Mouse (Mus musculus) layer of hippocampus, adult 8-10 months (tissue): ENCODE measurements around the gene Uck1. TPM values are rescaled to one million over a fixed set of nuclear protein-coding genes. Genes with fewer than 3 reads are reported as not detected.
A peak's percentile ranks its signal among the peaks of the same experiment; 100 is the strongest.

Experiments used
- DNase-seq, 2 experiments: peaks; one replicate each; pipeline ENCODE4 v3.0.0; 2022; ENCODE audit warnings: low spot score in 2 of 2
- total RNA-seq, 4 experiments: library from RNA; stranded (reverse); gene quantifications; 2 replicates each; pipeline ENCODE4 v1.2.4; 2022

Gene Uck1
- total RNA-seq, 4 experiments from 2014 or later: 48.6 to 60.0 (median 54.5) TPM

GRCm38 (mm10) chr2:32260635-32261034, 676 bp upstream of the Uck1 start:
- DNase-seq: no peak

DNA sequence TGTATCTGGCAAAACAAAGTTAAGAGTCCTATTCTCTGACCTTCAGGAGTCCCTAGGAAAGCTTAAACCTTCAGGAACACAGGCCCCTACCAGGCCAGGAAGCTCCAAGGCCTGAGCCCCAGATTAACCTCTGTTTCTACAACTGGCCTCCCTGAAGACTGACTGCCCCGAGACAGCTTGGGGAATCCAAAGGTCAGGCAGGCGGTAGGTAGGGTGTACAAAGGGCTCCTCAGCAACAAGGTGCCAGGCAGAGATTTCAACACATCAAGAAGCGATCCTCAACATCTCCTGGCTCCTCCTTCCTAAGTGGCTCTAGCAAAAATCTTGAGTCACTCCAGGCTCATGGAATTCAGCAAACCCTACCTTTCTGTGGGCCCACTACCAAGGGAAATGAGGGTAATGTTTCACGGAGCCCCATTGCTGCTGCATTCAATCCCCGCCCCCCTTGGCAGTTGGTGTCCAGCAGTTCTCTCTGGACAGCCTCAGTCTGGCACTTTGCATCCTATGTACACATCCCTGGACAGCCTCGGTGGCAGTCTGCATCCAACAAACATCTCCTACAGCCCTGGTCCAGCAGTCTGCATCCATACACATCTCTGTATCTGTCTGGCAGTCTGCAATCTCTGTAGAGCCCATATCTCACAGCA, 949 bp downstream of the Uck1 start:
- DNase-seq: no peak

- no peak for DNase-seq
Measured at GRCm38 (mm10) chr2:32256273-32256672, 3.7 kb downstream of the Uck1 start.

- DNase-seq: no peak
Measured at GRCm38 (mm10) chr2:32254563-32254962, 5.4 kb downstream of the Uck1 start.

DNA sequence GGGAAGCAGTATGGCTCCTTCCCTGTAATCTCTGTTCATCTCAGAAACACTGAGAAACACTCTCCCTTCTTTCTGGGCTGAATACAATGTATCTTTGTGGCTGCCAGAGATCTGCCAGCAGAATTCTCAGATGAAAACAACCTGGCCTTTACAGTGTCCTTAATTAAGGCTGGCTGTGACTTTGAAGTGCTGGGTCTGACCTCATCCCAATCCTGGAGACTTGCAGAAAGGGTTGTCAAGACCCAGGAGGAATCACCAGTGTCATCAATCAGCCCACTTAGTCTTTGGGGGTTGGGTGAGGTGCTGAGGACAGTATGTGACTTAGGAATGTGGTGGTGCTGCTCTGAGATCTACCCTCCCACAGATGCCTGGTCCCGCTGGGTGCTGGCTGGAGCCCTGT, 6.6 kb downstream of the Uck1 start:
- no peak for DNase-seq

DNA sequence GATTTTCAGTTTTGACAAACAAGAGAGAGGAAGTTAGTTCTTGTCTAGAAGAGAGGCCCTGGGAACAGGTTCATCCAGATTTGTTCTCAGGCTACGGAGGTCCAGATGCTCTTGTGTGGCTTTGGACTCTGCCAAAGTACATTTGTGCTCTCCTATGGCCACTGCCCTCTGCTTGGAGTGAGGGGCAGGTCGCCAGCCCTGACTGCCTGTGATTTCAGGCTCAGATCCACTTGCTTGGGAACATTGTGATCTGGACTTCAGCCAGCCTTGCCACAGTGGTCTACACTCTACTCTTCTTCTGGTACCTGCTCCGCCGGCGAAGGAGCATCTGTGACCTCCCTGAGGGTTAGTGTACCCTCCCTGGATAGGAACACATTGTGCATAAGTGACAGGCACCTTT, 7.3 kb downstream of the Uck1 start:
- DNase-seq: no peak

GRCm38 (mm10) chr2:32251791-32252527, 8.0 kb downstream of the Uck1 start:
- DNase-seq: no peak

DNA sequence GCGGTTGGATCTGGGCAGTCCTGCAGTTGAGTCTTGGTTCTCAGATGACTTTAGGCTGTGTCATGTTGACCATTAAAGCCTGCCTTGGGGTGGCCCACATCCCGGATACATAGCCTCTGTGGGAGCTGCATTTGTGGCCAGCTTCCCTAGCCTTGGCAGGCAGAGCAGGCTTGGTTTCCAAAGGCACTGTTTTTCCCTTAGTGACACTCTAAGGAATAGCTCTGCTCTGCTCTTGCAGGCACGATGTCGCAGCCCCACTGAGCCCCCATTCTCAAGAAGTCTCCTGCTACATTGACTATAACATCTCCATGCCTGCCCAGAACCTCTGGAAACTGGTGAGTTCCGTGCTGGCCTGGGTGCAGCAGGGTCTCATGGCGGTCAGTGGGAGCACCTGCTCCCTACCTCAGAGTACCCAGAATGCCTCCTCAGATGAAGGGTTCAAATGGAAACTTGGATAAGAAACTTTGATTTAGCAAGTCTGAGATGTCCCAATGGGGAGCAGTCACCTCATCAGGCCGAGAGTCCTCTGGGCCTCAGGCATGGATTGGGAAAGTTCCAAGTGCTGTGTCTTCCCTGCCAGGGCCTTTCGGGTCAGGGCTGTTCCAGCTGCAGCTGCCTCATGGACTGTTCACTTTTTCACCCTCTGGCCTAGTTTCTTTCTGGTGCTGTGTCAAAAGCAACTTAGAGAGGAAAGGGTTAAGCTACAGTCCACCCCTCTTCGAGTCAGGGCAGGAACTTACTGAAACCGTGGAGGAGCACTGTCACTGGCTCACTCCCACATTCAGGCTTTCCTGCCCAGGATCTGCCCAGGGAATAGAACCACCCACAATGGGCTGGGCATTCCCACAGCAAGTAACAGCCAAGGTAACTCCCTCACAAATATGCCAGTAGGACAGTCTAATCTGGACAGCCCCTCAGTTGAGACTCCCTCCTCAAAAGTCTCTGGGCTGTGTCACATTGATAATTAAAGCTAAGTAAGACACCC, 11.3 kb downstream of the Uck1 start:
- DNase-seq: no peak

DNA sequence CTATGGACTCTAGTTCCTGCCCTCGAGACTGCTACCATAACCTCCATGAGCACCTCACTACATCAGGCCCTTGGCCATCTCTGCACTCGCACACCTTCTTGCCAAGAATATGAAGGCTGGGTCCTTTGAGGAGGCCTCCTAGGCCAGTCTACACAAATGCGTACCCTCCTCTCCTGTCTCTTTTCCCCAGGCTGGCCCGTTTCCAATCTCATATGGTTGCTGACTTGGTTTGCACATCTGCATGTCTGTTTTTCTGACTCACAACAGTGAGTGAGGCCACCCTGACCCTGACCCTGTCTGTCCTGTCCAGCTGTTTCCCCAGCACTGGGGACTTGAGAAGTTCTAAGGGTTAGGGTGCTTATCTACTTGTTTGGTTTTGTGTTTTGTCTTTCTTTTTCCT, 13.2 kb downstream of the Uck1 start:
- no peak for DNase-seq

DNA sequence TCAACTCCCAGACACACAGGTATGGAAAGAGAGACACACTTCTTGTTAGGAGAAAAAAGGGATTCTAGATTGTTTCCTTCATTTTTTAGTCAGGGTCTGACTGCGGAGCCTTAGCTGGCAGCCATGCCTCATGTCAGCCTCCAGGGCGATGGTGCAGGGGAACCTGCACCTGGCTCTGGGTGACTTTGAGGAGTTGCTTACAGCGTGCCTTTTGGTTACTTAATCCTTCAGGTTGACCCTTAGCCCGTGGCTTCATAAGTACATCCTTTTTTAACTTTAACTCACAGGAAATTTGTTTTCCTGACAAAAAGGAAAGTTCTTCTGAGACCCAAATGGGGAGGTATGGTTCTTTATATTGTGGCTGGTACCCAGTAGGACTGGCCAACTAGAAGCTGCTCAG, 17.0 kb downstream of the Uck1 start:
- DNase-seq: no peak

DNA sequence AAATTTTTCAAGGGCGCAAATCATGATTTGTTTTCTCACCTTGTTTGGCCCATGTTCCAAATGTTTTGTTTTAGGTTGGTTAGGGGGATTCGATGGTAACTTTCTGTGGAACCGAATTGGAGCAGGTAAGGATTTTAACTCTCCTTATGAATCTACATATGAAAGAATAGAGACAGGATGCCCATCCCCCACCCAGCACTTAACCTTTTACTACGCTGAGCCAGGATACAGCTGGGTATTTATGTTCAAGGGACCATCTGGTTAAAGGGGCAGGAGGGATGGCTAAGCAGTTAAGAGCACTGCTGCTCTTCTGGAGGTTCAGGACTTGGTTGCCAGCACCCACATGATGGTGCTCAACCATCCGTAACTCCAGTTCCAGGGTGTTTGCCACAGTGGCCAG, 19.4 kb downstream of the Uck1 start:
- no peak for DNase-seq

DNA sequence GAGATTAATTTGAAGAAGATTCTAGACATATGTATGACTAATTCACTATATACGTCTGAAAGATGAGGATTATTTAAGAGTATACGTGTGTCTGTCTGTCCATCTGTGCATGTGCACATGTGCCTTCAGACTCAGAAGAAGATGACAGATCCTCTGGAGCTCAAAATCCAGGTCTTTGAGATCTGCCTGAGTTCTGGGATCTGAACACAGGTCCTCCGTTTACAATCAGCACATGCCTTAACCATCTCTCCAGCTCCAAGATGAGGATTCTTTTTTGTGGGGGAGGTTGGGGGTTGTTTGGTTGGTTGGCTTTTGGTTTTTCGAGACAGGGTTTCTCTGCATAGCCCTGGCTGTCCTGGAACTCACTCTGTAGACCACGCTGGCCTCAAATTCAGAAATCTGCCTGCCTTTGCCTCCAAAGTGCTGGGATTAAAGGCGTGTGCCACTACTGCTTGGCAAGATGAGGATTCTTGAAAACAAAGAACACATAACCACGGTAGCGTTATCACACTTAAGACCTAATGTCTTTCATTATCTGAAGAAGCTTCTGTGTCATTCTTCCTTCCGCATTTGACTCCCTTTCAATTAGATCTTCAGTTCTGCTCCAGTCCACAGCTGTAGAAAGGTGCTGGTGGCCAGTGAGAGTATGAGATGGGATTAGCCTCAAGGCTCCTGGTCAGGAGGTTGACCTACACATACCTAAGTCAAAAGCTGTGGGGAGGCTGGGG, 21.1 kb downstream of the Uck1 start:
- no peak for DNase-seq

DNA sequence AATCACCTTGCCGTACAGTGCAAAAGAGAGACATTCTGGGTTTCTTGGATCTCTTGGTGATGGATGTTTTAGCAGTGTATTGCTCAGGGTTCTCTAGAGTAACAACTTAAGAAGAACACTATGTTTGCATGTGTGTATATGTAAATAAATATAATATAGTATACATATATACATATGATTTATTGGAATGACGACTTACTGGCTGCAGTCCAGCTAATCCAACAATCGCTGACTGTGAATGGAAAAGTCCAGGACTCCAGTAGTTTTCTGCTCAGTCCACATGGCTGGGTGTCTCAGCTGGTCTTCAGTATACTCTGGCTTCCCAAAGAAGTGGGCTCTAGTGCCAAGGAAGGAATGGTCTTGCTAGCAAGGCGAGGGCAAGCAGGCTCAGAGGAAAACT, 22.4 kb downstream of the Uck1 start:
- no peak for DNase-seq

DNA sequence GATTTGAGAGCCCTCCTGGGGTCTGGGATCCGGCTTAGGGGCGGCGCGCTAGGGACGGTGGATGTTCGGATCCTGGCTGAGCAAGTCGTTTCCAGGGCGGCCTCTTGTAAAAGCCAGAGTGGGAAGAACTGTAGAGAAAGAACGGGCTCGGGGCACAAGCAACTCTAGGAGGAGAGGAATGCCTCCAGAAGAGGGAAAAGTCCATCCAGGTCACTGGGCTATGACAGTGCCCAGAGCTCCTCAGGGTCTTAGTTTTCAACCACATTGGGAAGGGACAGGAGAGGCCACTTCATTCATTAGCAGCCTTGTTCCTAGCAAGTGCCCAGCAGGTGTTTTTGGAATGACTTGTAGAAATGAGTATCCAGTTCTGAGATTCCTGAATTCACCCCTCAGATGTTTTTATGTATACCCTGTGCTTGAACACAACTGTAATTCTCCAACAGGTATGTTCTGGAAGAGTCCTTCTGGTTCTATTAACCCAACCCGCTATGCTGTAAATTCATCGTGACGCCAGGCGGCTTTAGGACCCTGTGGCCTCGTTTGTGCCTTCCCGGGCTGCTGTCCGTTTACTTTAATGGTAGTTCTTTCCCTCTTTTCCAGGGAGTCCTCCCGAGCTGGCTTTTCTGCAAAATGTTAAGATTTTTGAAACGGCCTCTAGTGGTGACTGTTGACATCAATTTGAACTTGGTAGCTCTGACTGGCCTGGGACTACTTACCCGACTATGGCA, 23.0 kb downstream of the Uck1 start:
- DNase-seq: peak in 1 of 2 experiments; percentile 44

DNA sequence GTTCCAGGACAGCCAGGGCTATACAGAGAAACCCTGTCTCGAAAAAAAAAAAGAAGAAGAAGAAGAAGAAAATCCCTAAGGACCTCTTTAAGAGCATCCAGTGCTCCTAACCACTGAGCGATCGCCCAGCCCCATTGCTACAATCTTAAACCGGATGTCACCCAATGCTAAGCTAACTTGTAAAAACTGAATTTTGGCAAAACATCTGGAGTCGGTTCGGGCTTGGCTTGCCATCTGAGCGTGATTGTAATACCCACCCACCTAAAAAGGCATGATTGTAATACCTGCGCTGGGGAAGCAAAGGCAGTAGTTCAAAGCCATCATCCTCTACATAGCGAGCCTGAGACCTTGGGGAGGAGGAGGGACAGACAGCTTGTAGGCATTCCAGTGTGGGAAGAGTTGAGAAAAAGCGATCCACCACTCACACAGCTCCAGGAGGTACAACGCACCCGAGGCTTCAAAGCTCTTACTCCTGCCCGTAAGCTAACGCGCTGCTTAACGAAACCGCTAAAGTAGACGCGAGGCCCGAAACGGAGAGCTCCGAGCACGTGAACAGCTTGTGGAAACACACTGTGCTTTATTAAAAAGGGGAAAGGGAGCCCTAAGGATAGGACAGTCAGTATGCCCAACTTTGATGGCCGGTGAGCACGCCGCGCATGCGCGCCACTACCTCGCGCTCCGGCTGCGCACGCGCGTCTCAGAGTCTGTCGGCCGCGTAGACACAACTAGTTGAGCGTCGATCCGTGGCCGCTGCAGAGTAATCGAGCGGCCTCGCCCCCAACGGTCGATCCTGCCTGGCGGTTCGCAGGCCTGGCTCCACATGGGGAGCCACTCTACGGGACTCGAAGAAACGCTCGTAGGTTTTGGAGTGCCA, 23.8 kb downstream of the Uck1 start, which contains the start of gene Pomt1:
TSS of gene Pomt1 (plus strand) at position 705 of the 874 bp plus-strand sequence.
- peak; percentile 84 to 94 for DNase-seq

DNA sequence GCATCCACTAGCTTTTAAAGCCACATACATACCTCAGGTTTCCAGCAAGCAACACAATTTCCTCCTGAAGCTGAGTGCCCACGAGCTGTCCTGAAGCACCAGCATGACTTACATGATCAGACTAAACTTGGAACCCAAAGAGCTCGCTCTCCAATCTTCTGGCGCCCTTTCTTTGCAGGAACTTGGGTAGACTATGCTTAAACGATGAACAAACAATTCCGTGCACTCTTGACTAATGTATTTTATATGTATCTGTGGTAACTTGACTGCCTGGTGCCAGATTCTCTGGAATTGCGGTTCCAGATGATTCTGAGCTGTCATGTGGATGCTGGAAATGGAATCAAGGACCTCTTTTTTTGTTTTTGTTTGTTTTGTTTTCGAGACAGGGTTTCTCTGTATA, 24.5 kb downstream of the Uck1 start:
- DNase-seq: no peak

DNA sequence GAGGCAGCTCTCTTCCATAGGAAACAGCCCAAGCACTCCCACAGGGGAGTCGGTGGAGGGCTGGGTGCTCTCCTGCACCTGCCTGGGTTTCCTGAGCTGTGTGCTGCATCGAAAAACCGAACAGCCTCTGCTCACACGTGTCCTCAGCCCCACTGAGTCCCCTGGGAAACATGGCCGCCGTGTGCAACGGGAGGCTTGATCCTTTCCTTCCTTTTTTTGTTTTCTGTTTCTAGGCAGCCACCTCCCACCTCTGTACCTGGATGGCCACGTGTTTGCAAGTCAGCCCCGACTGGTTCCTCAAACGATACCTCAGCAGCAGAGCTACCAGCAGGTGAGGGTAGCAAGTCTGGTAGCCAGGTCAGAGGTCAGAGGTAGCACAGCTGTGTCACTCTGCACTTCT, 37.9 kb downstream of the Uck1 start:
- DNase-seq: no peak

GRCm38 (mm10) chr2:32221577-32221976, 38.4 kb downstream of the Uck1 start:
- DNase-seq: no peak

- DNase-seq: no peak
Measured at GRCm38 (mm10) chr2:32220969-32221368, 39.0 kb downstream of the Uck1 start.

GRCm38 (mm10) chr2:32220021-32220420, 39.9 kb downstream of the Uck1 start:
- DNase-seq: no peak
